Comparison of ENCODE assay signal across 9 mouse cellular contexts in genomic region chr3:102466587-102466986, GRCm38 (mm10). TPM values are rescaled to one million over a fixed set of nuclear protein-coding genes. Genes with fewer than 3 reads are reported as not detected.
DNase-seq lines count a peak whose midpoint lies in the region; ATAC-seq and TF ChIP-seq lines count a peak whose summit lies in the region.
"Had no signal": no experiment of that assay in that cellular context is flagged by ENCODE, and none has a peak within 500 bp of the region (broad histone marks: within the 10 kb centered on the region; RNA-seq: fewer than 3 reads in every experiment).

No protein-coding gene starts in this region.

- H3K36me3 ChIP-seq in liver, embryonic 11.5 days (ENCODE audit: control insufficient read depth, insufficient read depth, low read length), result no peaks in the 10 kb centered on the region
- H3K36me3 ChIP-seq: embryonic facial prominence, embryonic 12.5 days had no signal

- no peaks in the 10 kb centered on the region for H3K4me1 ChIP-seq in liver, embryonic 11.5 days (replicated peaks; ENCODE audit: control insufficient read depth, insufficient read depth, low read length)
- peaks cover 10% of the 10 kb centered on the region; the same call in 1 of the 2 replicates for H3K4me1 ChIP-seq in olfactory bulb, adult 2 months (ENCODE audit: control insufficient read depth, insufficient read depth, low read length)

- no peak overlapping the region for H3K27ac ChIP-seq in liver, embryonic 11.5 days (ENCODE audit: low read depth, low read length)
- no peak overlapping the region for H3K27ac ChIP-seq in olfactory bulb, adult 2 months (ENCODE audit: insufficient read depth, low read depth, low read length)
- H3K27ac ChIP-seq: embryonic facial prominence, embryonic 12.5 days had no signal

- H3K27me3 ChIP-seq in liver, embryonic 11.5 days (replicated peaks; ENCODE audit: control insufficient read depth, insufficient read depth, low read length), result peaks cover 33% of the 10 kb centered on the region

- H3K4me2 ChIP-seq in liver, embryonic 11.5 days, result no peak overlapping the region
- H3K4me2 ChIP-seq: embryonic facial prominence, embryonic 12.5 days had no signal

- H3K9me3 ChIP-seq in liver, embryonic 11.5 days (ENCODE audit: control insufficient read depth, low read length), result no peaks in the 10 kb centered on the region
- H3K9me3 ChIP-seq: embryonic facial prominence, embryonic 12.5 days had no signal

- no peak for ATAC-seq in liver, embryonic 11.5 days (replicated peaks; ENCODE audit: low FRiP score)
- no peak for ATAC-seq in inflammation-experienced regulatory T-cells, adult 6 months

- TF ChIP-seq CTCF in olfactory bulb, adult 2 months (IDR thresholded peaks at IDR 0.05; ENCODE audit: insufficient read depth, low read depth, low read length), result 0 out of 2 replicates have a peak, but pooled peaks have one; percentile 26

- DNase-seq in urinary bladder, postnatal 14 days (ENCODE audit: low spot score), result peak; percentile 61
- no peak for DNase-seq in urinary bladder, adult 2 months (ENCODE audit: low spot score)
- DNase-seq in cerebellum, postnatal 14 days, result peak; percentile 80 to 82
- peak; percentile 56 to 72 for DNase-seq in frontal cortex, postnatal 36 days (ENCODE audit: low spot score in 2 of 2)
- DNase-seq in kidney, adult 9 months, result peak; percentile 76
- peak; percentile 36 for DNase-seq in liver, embryonic 11.5 days (ENCODE audit: low spot score)

- WGBS in liver, embryonic 11.5 days, result 20% methylated on average over 3 of the region's 3 CpGs
- 61% methylated on average over 3 of the region's 3 CpGs for WGBS in olfactory bulb, adult 2 months

- no peak overlapping the region for H3K9ac ChIP-seq in liver, embryonic 11.5 days (ENCODE audit: low read depth, low read length)
- H3K9ac ChIP-seq: embryonic facial prominence, embryonic 12.5 days had no signal

- TF ChIP-seq POLR2A in olfactory bulb, adult 2 months (IDR thresholded peaks at IDR 0.05; ENCODE audit: insufficient read depth, low read depth, low read length), result no peak

- no peak overlapping the region for H3K4me3 ChIP-seq in liver, embryonic 11.5 days (ENCODE audit: low read depth, low read length)
- no peak overlapping the region for H3K4me3 ChIP-seq in olfactory bulb, adult 2 months (ENCODE audit: insufficient read depth, low read depth, low read length)
- H3K4me3 ChIP-seq: embryonic facial prominence, embryonic 12.5 days had no signal

RNA-seq across cellular contexts. Expression of gene Ngf, which starts 3.1 kb away (rescaled TPM):
- polyA plus RNA-seq in urinary bladder, adult 2 months (2012; rRNA removed), result 7.7 and 10.1 TPM in 2 replicates
- polyA plus RNA-seq in liver, embryonic 11.5 days (2014; fragmentation: Nextera tagmentation; extraction: Ambion mirVana), result not detected in 2 replicates
- not detected in 2 replicates for polyA plus RNA-seq in olfactory bulb, adult 2 months (2012; ENCODE audit: insufficient read depth, insufficient read length, low replicate concordance, missing spikeins)
- under 1 TPM in 1 of 3 experiments, not detected in 2; 0.51 TPM for polyA plus RNA-seq in inflammation-experienced regulatory T-cells, adult 6 months (2017; shearing (Covaris generic))
